Mouse (Mus musculus): ENCODE data around the gene Prrxl1.

- TF ChIP-seq CTCF (IDR thresholded peaks at IDR 0.05; ENCODE audit: insufficient read depth, low read length), result no peak
- no peak for TF ChIP-seq POLR2A (IDR thresholded peaks at IDR 0.05; ENCODE audit: borderline replicate concordance, extremely low read depth, low read depth, low read length)
Observed at GRCm38 (mm10) chr14:32696344-32696743, 97.1 kb downstream of the Prrxl1 start.

All from lung, adult 2 months (tissue).